ENCODE assay signal across 9 mouse cellular contexts in the genomic region with DNA sequence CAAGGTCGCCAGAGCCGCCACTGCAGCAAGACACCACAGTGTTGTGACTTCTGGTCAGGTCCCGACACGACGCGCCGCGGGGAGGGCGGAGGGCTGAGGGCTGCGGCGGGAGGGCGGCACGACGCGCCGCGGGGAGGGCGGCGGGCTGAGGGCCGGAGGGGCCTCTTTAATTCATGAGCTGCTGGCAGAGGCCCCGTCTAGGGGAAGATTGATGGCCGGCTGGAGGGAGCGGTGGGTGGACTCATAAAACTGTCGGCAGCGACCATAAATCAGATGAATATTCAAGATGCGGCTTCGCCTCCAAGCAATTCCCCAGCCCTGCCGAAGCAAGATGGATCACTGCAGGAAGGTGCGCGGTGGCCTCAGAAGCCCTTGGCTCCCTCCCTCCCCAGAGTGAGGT. TPM values are rescaled to one million over a fixed set of nuclear protein-coding genes. Genes with fewer than 3 reads are reported as not detected.
A peak's percentile ranks its signal among the peaks of the same experiment; 100 is the strongest.
DNase-seq lines count a peak whose midpoint lies in the region; ATAC-seq and TF ChIP-seq lines count a peak whose summit lies in the region.
"Had no signal": no experiment of that assay in that cellular context is flagged by ENCODE, and none has a peak within 500 bp of the region (broad histone marks: within the 10 kb centered on the region; RNA-seq: fewer than 3 reads in every experiment).

No protein-coding gene starts in this region.

- peak overlapping the region; percentile 94; the same call in 1 of the 2 replicates for H3K27ac ChIP-seq in layer of hippocampus, adult 2 months
- 0 out of 2 replicates have a peak overlapping the region, but pooled peaks have one; percentile 24 for H3K27ac ChIP-seq in heart, embryonic 15.5 days
- peak overlapping the region; percentile 95 for H3K27ac ChIP-seq in kidney, embryonic 16.5 days (ENCODE audit: low read length)
- H3K27ac ChIP-seq in stomach, embryonic 16.5 days (ENCODE audit: low read length), result peak overlapping the region; percentile 59

- H3K9me3 ChIP-seq in heart, embryonic 15.5 days (replicated peaks), result no peaks in the 10 kb centered on the region
- no peaks in the 10 kb centered on the region for H3K9me3 ChIP-seq in kidney, embryonic 16.5 days (ENCODE audit: low read length)
- H3K9me3 ChIP-seq in stomach, embryonic 16.5 days (replicated peaks; ENCODE audit: control insufficient read depth, low read length), result no peaks in the 10 kb centered on the region

- no peak; the same call in 1 of the 2 replicates for ATAC-seq in heart, embryonic 15.5 days (replicated peaks; ENCODE audit: insufficient number of reproducible peaks, insufficient read depth, low FRiP score, low read depth)
- ATAC-seq in kidney, embryonic 16.5 days (ENCODE audit: low FRiP score, low TSS enrichment), result peak; percentile 88
- ATAC-seq in stomach, embryonic 16.5 days (ENCODE audit: insufficient read depth, low FRiP score), result peak; percentile 56; the same call in 1 of the 2 replicates

- peaks cover 37% of the 10 kb centered on the region for H3K4me1 ChIP-seq in heart, embryonic 15.5 days (replicated peaks)
- H3K4me1 ChIP-seq in kidney, embryonic 16.5 days (ENCODE audit: insufficient read depth, low read length), result peaks cover 50% of the 10 kb centered on the region
- peaks cover 35% of the 10 kb centered on the region for H3K4me1 ChIP-seq in stomach, embryonic 16.5 days (ENCODE audit: control insufficient read depth, insufficient read depth, low read length)

- H3K4me3 ChIP-seq in layer of hippocampus, adult 2 months, result no peak overlapping the region
- peak overlapping the region; percentile 36 for H3K4me3 ChIP-seq in heart, embryonic 15.5 days
- peak overlapping the region; percentile 14; the same call in 1 of the 2 replicates for H3K4me3 ChIP-seq in kidney, embryonic 16.5 days (ENCODE audit: low read length)
- H3K4me3 ChIP-seq in stomach, embryonic 16.5 days (replicated peaks; ENCODE audit: low read length), result peak overlapping the region; percentile 16

- H3K9ac ChIP-seq in heart, embryonic 15.5 days, result peak overlapping the region; percentile 43
- H3K9ac ChIP-seq in kidney, embryonic 16.5 days (replicated peaks; ENCODE audit: low read length), result peak overlapping the region; percentile 24; the same call in 1 of the 2 replicates
- peak overlapping the region; percentile 59 for H3K9ac ChIP-seq in stomach, embryonic 16.5 days (ENCODE audit: low read length)

- H3K27me3 ChIP-seq in heart, embryonic 15.5 days, result peaks cover 17% of the 10 kb centered on the region; the same call in 1 of the 2 replicates
- H3K27me3 ChIP-seq in kidney, embryonic 16.5 days (ENCODE audit: insufficient read depth, low read length), result peaks cover 37% of the 10 kb centered on the region
- no peaks in the 10 kb centered on the region for H3K27me3 ChIP-seq in stomach, embryonic 16.5 days (ENCODE audit: control insufficient read depth, insufficient read depth, low read length)

- WGBS in heart, embryonic 15.5 days, result 3% methylated on average over 30 of the region's 30 CpGs
- WGBS in kidney, embryonic 16.5 days, result under 1% methylated on average over 30 of the region's 30 CpGs
- WGBS in stomach, embryonic 16.5 days, result under 1% methylated on average over 30 of the region's 30 CpGs

- no peak for TF ChIP-seq CTCF in layer of hippocampus, adult 2 months (conservative IDR thresholded peaks at IDR 0.05)

- peak overlapping the region; percentile 68 for H3K4me2 ChIP-seq in heart, embryonic 15.5 days
- H3K4me2 ChIP-seq in kidney, embryonic 16.5 days (replicated peaks; ENCODE audit: low read depth, low read length), result peak overlapping the region; percentile 40
- peak overlapping the region; percentile 48 for H3K4me2 ChIP-seq in stomach, embryonic 16.5 days (ENCODE audit: low read depth, low read length)

- DNase-seq in layer of hippocampus, adult 2 months (ENCODE audit: low spot score in 2 of 2), result no peak
- no peak for DNase-seq in layer of hippocampus, adult 9-11 months
- DNase-seq in embryo, embryonic 11.5 days (ENCODE audit: low read depth, low spot score), result peak; percentile 90
- DNase-seq in mesoderm, embryonic 11.5 days (ENCODE audit: low read depth, low spot score), result peak; percentile 96
- DNase-seq in thymus, postnatal 14 days, result no peak

- no peaks in the 10 kb centered on the region for H3K36me3 ChIP-seq in heart, embryonic 15.5 days
- H3K36me3 ChIP-seq in kidney, embryonic 16.5 days (ENCODE audit: insufficient read depth, low read length), result no peaks in the 10 kb centered on the region
- no peaks in the 10 kb centered on the region for H3K36me3 ChIP-seq in stomach, embryonic 16.5 days (ENCODE audit: control insufficient read depth, insufficient read depth, low read length)

RNA-seq across cellular contexts. Expression of a gene that starts 18.6 kb away (rescaled TPM):
- not detected for total RNA-seq in layer of hippocampus, adult 2 months (2021)
- 0.10 and 0.16 TPM in 2 replicates for polyA plus RNA-seq in heart, embryonic 15.5 days (2015; fragmentation: Nextera tagmentation; extraction: Ambion mirVana)
- 35.4 and 38.4 TPM in 2 replicates for polyA plus RNA-seq in kidney, embryonic 16.5 days (2015; fragmentation: Nextera tagmentation; extraction: Ambion mirVana)
- polyA plus RNA-seq in stomach, embryonic 16.5 days (2015; fragmentation: Nextera tagmentation; extraction: Ambion mirVana), result 2.0 and 2.3 TPM in 2 replicates

RNA-seq across cellular contexts. Expression of a gene that starts 47.3 kb away (rescaled TPM):
- total RNA-seq in layer of hippocampus, adult 2 months (2021), result under 1 TPM in 1 of 2 experiments, not detected in 1; 0.28 TPM
- polyA plus RNA-seq in heart, embryonic 15.5 days (2015; fragmentation: Nextera tagmentation; extraction: Ambion mirVana), result 0.68 and 2.3 TPM in 2 replicates
- 0.67 TPM in 1 of 2 replicates, not detected in the other for polyA plus RNA-seq in kidney, embryonic 16.5 days (2015; fragmentation: Nextera tagmentation; extraction: Ambion mirVana)
- polyA plus RNA-seq in stomach, embryonic 16.5 days (2015; fragmentation: Nextera tagmentation; extraction: Ambion mirVana), result 0.70 and 1.0 TPM in 2 replicates

RNA-seq across cellular contexts. Expression of a gene that starts 52.1 kb away (rescaled TPM):
- total RNA-seq in layer of hippocampus, adult 2 months (2021), result not detected
- 0.66 and 0.94 TPM in 2 replicates for polyA plus RNA-seq in heart, embryonic 15.5 days (2015; fragmentation: Nextera tagmentation; extraction: Ambion mirVana)
- polyA plus RNA-seq in kidney, embryonic 16.5 days (2015; fragmentation: Nextera tagmentation; extraction: Ambion mirVana), result 0.07 and 0.10 TPM in 2 replicates
- polyA plus RNA-seq in stomach, embryonic 16.5 days (2015; fragmentation: Nextera tagmentation; extraction: Ambion mirVana), result 0.17 and 0.43 TPM in 2 replicates
- polyA plus RNA-seq: spleen, adult 2 months had no signal

Comparison
In these comparisons a context has a peak if more than half of its experiments do, and no peak if none do; other contexts are left out.
1. DNase-seq: peak in embryo, embryonic 11.5 days (single experiment) and mesoderm, embryonic 11.5 days (single experiment); none in layer of hippocampus, adult 2 months (0 of 2), layer of hippocampus, adult 9-11 months (single experiment) and thymus, postnatal 14 days (single experiment).
2. H3K27ac ChIP-seq: peak in every context shown above with its lines; median percentile 95 in kidney, embryonic 16.5 days; 94 in layer of hippocampus, adult 2 months; 59 in stomach, embryonic 16.5 days; 24 in heart, embryonic 15.5 days.
3. RNA of a gene that starts 18.6 kb away (polyA plus RNA-seq): 35.4 to 38.4 TPM in kidney, embryonic 16.5 days; 2.0 to 2.3 TPM in stomach, embryonic 16.5 days and 0.10 to 0.16 TPM in heart, embryonic 15.5 days; every median in the first group is over 10 times any median in the second.
4. Peak in every context shown above with its lines, with median percentiles within 50 percentile points of each other: H3K4me2 ChIP-seq and H3K9ac ChIP-seq.